Mouse (Mus musculus) midbrain, embryonic 15.5 days (tissue): ENCODE data around the gene Phb. TPM values are rescaled to one million over a fixed set of nuclear protein-coding genes. Genes with fewer than 3 reads are reported as not detected.

ENCODE experiments used
- ATAC-seq: fragments of 200-750 bp; cut with Nextera tagmentation; replicated peaks from 2 replicates; pipeline ENCODE4 v1.8.0; 2017; ENCODE audit warnings: moderate TSS enrichment
- H3K27ac ChIP-seq: fragments of 300-500 bp; sonication (generic); 2 replicates; pipeline ENCODE4 v1.5.1; 2015; ENCODE audit warnings: mild to moderate bottlenecking, inconsistent platforms
- H3K27me3 ChIP-seq: fragments of 300-500 bp; sonication (generic); replicated peaks from 2 replicates; pipeline ENCODE4 v1.6.1; 2015; ENCODE audit warnings: inconsistent platforms
- H3K36me3 ChIP-seq: fragments of 300-500 bp; sonication (generic); replicated peaks from 2 replicates; pipeline ENCODE4 v1.6.1; 2015; ENCODE audit warnings: inconsistent platforms
- H3K4me1 ChIP-seq: fragments of 300-500 bp; sonication (generic); 2 replicates; pipeline ENCODE4 v1.6.1; 2015; ENCODE audit warnings: inconsistent platforms
- H3K4me2 ChIP-seq: fragments of 300-500 bp; sonication (generic); 2 replicates; pipeline ENCODE4 v1.6.1; 2015; ENCODE audit warnings: inconsistent platforms, mild to moderate bottlenecking, moderate library complexity
- H3K4me3 ChIP-seq: fragments of 300-500 bp; sonication (generic); 2 replicates; pipeline ENCODE4 v1.5.1; 2015; ENCODE audit warnings: mild to moderate bottlenecking, inconsistent platforms
- H3K9ac ChIP-seq: fragments of 300-500 bp; sonication (generic); 2 replicates; pipeline ENCODE4 v1.6.1; 2015; ENCODE audit warnings: mild to moderate bottlenecking, inconsistent platforms
- H3K9me3 ChIP-seq: fragments of 300-500 bp; sonication (generic); 2 replicates; pipeline ENCODE4 v1.6.1; 2016; ENCODE audit warnings: inconsistent platforms
- WGBS: fragments of 180-500 bp; shearing (Covaris S2); methylation state at CpG from one replicate; pipeline ENCODE4 v1.1.7; 2015; ENCODE audit warnings: mixed read lengths; 5-methylcytosine and 5-hydroxymethylcytosine counted together
- polyA plus RNA-seq: library from polyadenylated mRNA; unstranded; fragments of >200 nt; fragmentation: Nextera tagmentation; extraction: Ambion mirVana; gene quantifications from 2 replicates; pipeline ENCODE4 v1.2.1, GENCODE M21; 2015

The Phb gene
- polyA plus RNA-seq, 1 experiment from 2014 or later: 185 TPM

GRCm38 (mm10) chr11:95700778-95701739 lies 34.3 kb downstream of the Phb start:
- no peak overlapping the region for H3K4me2 ChIP-seq
- H3K9me3 ChIP-seq: no peaks in the 10 kb centered on the region
- no peak overlapping the region for H3K27ac ChIP-seq
- no peaks in the 10 kb centered on the region for H3K4me1 ChIP-seq
- H3K36me3 ChIP-seq: no peaks in the 10 kb centered on the region
- no peak overlapping the region for H3K9ac ChIP-seq
- H3K27me3 ChIP-seq: no peaks in the 10 kb centered on the region
- WGBS: 92% methylated on average over 13 of the region's 13 CpGs
- ATAC-seq: no peak
- no peak overlapping the region for H3K4me3 ChIP-seq

- Histone ChIP-seq H3K9ac (no peak overlapping the region), H3K27ac (no peak overlapping the region), H3K4me3 (no peak overlapping the region), H3K36me3 (no peaks in the 10 kb centered on the region), H3K27me3 (no peaks in the 10 kb centered on the region), H3K4me2 (no peak overlapping the region), H3K4me1 (no peaks in the 10 kb centered on the region), H3K9me3 (no peaks in the 10 kb centered on the region)
- no peak for ATAC-seq
- 92% methylated on average over 12 of the region's 12 CpGs for WGBS
These were observed 37.5 kb downstream of the Phb start for GRCm38 (mm10) chr11:95704032-95704969.

- 40% methylated on average over 4 of the region's 4 CpGs for WGBS
- no peak overlapping the region for H3K4me3 ChIP-seq
- no peaks in the 10 kb centered on the region for H3K27me3 ChIP-seq
- no peak for ATAC-seq
- H3K27ac ChIP-seq: no peak overlapping the region
- no peaks in the 10 kb centered on the region for H3K4me1 ChIP-seq
- H3K9ac ChIP-seq: no peak overlapping the region
- H3K36me3 ChIP-seq: no peaks in the 10 kb centered on the region
- H3K9me3 ChIP-seq: no peaks in the 10 kb centered on the region
- no peak overlapping the region for H3K4me2 ChIP-seq
These were observed 38.2 kb downstream of the Phb start for GRCm38 (mm10) chr11:95704970-95705330.

- H3K4me1 ChIP-seq: peaks cover 11% of the 10 kb centered on the region
- H3K9me3 ChIP-seq: no peaks in the 10 kb centered on the region
- no peaks in the 10 kb centered on the region for H3K36me3 ChIP-seq
- ATAC-seq: no peak
- H3K27me3 ChIP-seq: no peaks in the 10 kb centered on the region
- H3K27ac ChIP-seq: no peak overlapping the region
- no peak overlapping the region for H3K4me3 ChIP-seq
- no peak overlapping the region for H3K4me2 ChIP-seq
- 92% methylated on average over 6 of the region's 6 CpGs for WGBS
- no peak overlapping the region for H3K9ac ChIP-seq
These were observed 42.8 kb downstream of the Phb start for GRCm38 (mm10) chr11:95709534-95710040.

GRCm38 (mm10) chr11:95710478-95710877 lies 43.7 kb downstream of the Phb start:
- H3K9me3 ChIP-seq: no peaks in the 10 kb centered on the region
- H3K36me3 ChIP-seq: no peaks in the 10 kb centered on the region
- no peak overlapping the region for H3K9ac ChIP-seq
- H3K4me3 ChIP-seq: no peak overlapping the region
- 83% methylated on average over 7 of the region's 7 CpGs for WGBS
- H3K27me3 ChIP-seq: no peaks in the 10 kb centered on the region
- no peak overlapping the region for H3K4me2 ChIP-seq
- H3K4me1 ChIP-seq: peaks cover 20% of the 10 kb centered on the region
- ATAC-seq: no peak
- no peak overlapping the region for H3K27ac ChIP-seq

- Histone ChIP-seq H3K4me1 (peaks cover 34% of the 10 kb centered on the region), H3K4me3 (peak overlapping the region; percentile 84), H3K9ac (peak overlapping the region; percentile 80), H3K36me3 (no peaks in the 10 kb centered on the region), H3K4me2 (peak overlapping the region; percentile 67), H3K27me3 (no peaks in the 10 kb centered on the region), H3K27ac (peak overlapping the region; percentile 95), H3K9me3 (no peaks in the 10 kb centered on the region)
- ATAC-seq: peak; percentile 18
- WGBS: 28% methylated on average over 12 of the region's 12 CpGs
These were observed 45.4 kb downstream of the Phb start for GRCm38 (mm10) chr11:95712085-95712562.

GRCm38 (mm10) chr11:95712563-95713224 lies 45.9 kb downstream of the Phb start, which contains the start of gene Zfp652:
Gene Zfp652 (plus strand): TSS chr11:95712673.
- peak within 1 kb of the TSS; percentile 95 for H3K27ac ChIP-seq
- H3K9ac ChIP-seq: peak within 1 kb of the TSS; percentile 80
- peak within 1 kb of the TSS; percentile 67 for H3K4me2 ChIP-seq
- peak; percentile 91 for ATAC-seq
- no peaks in the 10 kb centered on the region for H3K36me3 ChIP-seq
- no peaks in the 10 kb centered on the region for H3K9me3 ChIP-seq
- peaks cover 34% of the 10 kb centered on the region for H3K4me1 ChIP-seq
- WGBS: under 1% methylated on average over 45 of the region's 103 CpGs
- peak within 1 kb of the TSS; percentile 84 for H3K4me3 ChIP-seq
- no peaks in the 10 kb centered on the region for H3K27me3 ChIP-seq

GRCm38 (mm10) chr11:95713225-95713810 lies 46.6 kb downstream of the Phb start:
- Histone ChIP-seq H3K27ac (peak overlapping the region; percentile 95), H3K9ac (peak overlapping the region; percentile 80), H3K9me3 (no peaks in the 10 kb centered on the region), H3K4me1 (peaks cover 34% of the 10 kb centered on the region), H3K4me3 (peak overlapping the region; percentile 84), H3K27me3 (no peaks in the 10 kb centered on the region), H3K36me3 (no peaks in the 10 kb centered on the region), H3K4me2 (peak overlapping the region; percentile 67)
- ATAC-seq: peak; percentile 69
- under 1% methylated on average over 40 of the region's 49 CpGs for WGBS

- peaks cover 34% of the 10 kb centered on the region for H3K4me1 ChIP-seq
- 0 out of 2 replicates have a peak, but pooled peaks have one; percentile 2 for ATAC-seq
- H3K4me2 ChIP-seq: peak overlapping the region; percentile 67
- H3K27me3 ChIP-seq: no peaks in the 10 kb centered on the region
- H3K4me3 ChIP-seq: peak overlapping the region; percentile 84
- H3K9me3 ChIP-seq: no peaks in the 10 kb centered on the region
- peak overlapping the region; percentile 80 for H3K9ac ChIP-seq
- under 1% methylated on average over 13 of the region's 13 CpGs for WGBS
- H3K27ac ChIP-seq: peak overlapping the region; percentile 95
- no peaks in the 10 kb centered on the region for H3K36me3 ChIP-seq
These were observed 47.1 kb downstream of the Phb start for GRCm38 (mm10) chr11:95713811-95714241.

- Histone ChIP-seq H3K36me3 (no peaks in the 10 kb centered on the region), H3K4me2 (peak overlapping the region; percentile 67), H3K27me3 (no peaks in the 10 kb centered on the region), H3K4me1 (peaks cover 34% of the 10 kb centered on the region), H3K9me3 (no peaks in the 10 kb centered on the region), H3K27ac (peak overlapping the region; percentile 95), H3K9ac (peak overlapping the region; percentile 80), H3K4me3 (peak overlapping the region; percentile 84)
- WGBS: 28% methylated on average over 7 of the region's 7 CpGs
- ATAC-seq: no peak
These were observed 47.7 kb downstream of the Phb start for GRCm38 (mm10) chr11:95714411-95714810.

GRCm38 (mm10) chr11:95716136-95716535 lies 49.4 kb downstream of the Phb start:
- Histone ChIP-seq H3K4me3 (no peak overlapping the region), H3K4me2 (0 out of 2 replicates have a peak overlapping the region, but pooled peaks have one; percentile 9), H3K9me3 (no peaks in the 10 kb centered on the region), H3K4me1 (peaks cover 34% of the 10 kb centered on the region), H3K9ac (no peak overlapping the region), H3K27me3 (no peaks in the 10 kb centered on the region), H3K36me3 (no peaks in the 10 kb centered on the region), H3K27ac (no peak overlapping the region)
- ATAC-seq: no peak
- WGBS: 58% methylated on average over 8 of the region's 8 CpGs
